Mouse (Mus musculus): ENCODE data around the gene Top2a.

The Top2a gene

GRCm38 (mm10) chr11:98983551-98983950, 40.4 kb downstream of the Top2a start:
- DNase-seq (ENCODE audit: low read depth, low spot score), result no peak

GRCm38 (mm10) chr11:98982773-98983133, 41.2 kb downstream of the Top2a start, which contains the start of gene Gjd3:
Gjd3 (minus strand) TSS chr11:98983016.
- no peak for DNase-seq (ENCODE audit: low read depth, low spot score)

GRCm38 (mm10) chr11:98981997-98982772, 41.8 kb downstream of the Top2a start:
- no peak for DNase-seq (ENCODE audit: low read depth, low spot score)

GRCm38 (mm10) chr11:98981289-98981996, 42.5 kb downstream of the Top2a start:
- no peak for DNase-seq (ENCODE audit: low read depth, low spot score)

- no peak for DNase-seq (ENCODE audit: low read depth, low spot score)
Measured at GRCm38 (mm10) chr11:98979356-98979755, 44.6 kb downstream of the Top2a start.

- DNase-seq (ENCODE audit: low read depth, low spot score), result no peak
Measured at GRCm38 (mm10) chr11:98978526-98979148, 45.4 kb downstream of the Top2a start.

- DNase-seq (ENCODE audit: low read depth, low spot score), result peak; percentile 87
Measured at GRCm38 (mm10) chr11:98974871-98975719, 48.9 kb downstream of the Top2a start.

- no peak for DNase-seq (ENCODE audit: low read depth, low spot score)
Measured at GRCm38 (mm10) chr11:98974213-98974612, 49.8 kb downstream of the Top2a start.

GRCm38 (mm10) chr11:98973584-98973983, 50.4 kb downstream of the Top2a start:
- DNase-seq (ENCODE audit: low read depth, low spot score), result no peak

GRCm38 (mm10) chr11:98972801-98973360, 51.1 kb downstream of the Top2a start:
- no peak for DNase-seq (ENCODE audit: low read depth, low spot score)

- DNase-seq (ENCODE audit: low read depth, low spot score), result peak; percentile 80
Measured at GRCm38 (mm10) chr11:98972215-98972614, 51.8 kb downstream of the Top2a start.

GRCm38 (mm10) chr11:98971316-98972031, 52.5 kb downstream of the Top2a start:
- peak; percentile 63 for DNase-seq (ENCODE audit: low read depth, low spot score)

- no peak for DNase-seq (ENCODE audit: low read depth, low spot score)
Measured at GRCm38 (mm10) chr11:98970191-98970925, 53.6 kb downstream of the Top2a start.

- DNase-seq (ENCODE audit: low read depth, low spot score), result no peak
Measured at GRCm38 (mm10) chr11:98969496-98969927, 54.5 kb downstream of the Top2a start.

GRCm38 (mm10) chr11:98968716-98969495, 55.1 kb downstream of the Top2a start:
- DNase-seq (ENCODE audit: low read depth, low spot score), result no peak

- DNase-seq (ENCODE audit: low read depth, low spot score), result no peak
Measured at GRCm38 (mm10) chr11:98968079-98968478, 55.9 kb downstream of the Top2a start.

- DNase-seq (ENCODE audit: low read depth, low spot score), result peak; percentile 74
Measured at GRCm38 (mm10) chr11:98966499-98967141, 57.4 kb downstream of the Top2a start.

- no peak for DNase-seq (ENCODE audit: low read depth, low spot score)
Measured at GRCm38 (mm10) chr11:98965416-98966077, 58.4 kb downstream of the Top2a start.
